Comparison of ENCODE assay signal across 18 mouse cellular contexts in the genomic region with DNA sequence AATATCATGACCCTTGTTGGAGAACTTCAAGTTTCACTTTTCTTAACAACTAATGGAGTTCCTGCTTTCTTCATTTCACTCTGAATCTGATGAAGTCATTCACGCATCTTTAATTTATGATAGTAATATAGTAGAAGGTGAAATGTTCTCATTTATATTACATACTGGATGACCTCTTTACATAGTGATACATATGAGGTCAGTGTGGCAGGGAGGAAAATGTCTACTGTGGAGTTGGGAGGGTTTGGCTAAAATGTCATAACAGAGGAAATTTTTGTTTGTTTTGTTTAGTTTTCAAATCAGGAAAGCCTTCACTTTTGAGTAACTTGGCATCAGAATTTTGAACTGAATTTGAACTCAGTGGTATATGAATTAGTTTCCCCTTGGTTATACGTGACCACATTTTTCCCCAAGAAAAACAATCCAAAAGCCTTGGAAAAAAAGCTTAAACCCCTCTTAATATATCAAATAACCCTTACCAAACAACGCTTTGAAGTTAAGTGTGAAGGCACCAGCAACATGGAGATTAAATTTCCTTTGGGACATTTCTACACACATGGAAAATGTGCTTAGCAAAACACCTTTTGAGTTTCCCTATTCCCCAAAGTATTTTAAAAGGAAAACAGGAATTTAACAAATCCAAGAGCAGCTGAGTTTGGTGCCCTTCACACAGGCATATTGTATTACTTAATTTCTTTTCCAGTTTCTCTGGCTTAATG.
"Had no signal": no experiment of that assay in that cellular context is flagged by ENCODE, and none has a peak within 500 bp of the region (broad histone marks: within the 10 kb centered on the region; RNA-seq: fewer than 3 reads in every experiment).

No protein-coding gene starts in this region.

- H3K9me3 ChIP-seq: liver, embryonic 12.5 days; liver, embryonic 15.5 days; lung, embryonic 15.5 days had no signal

- H3K4me2 ChIP-seq: liver, embryonic 12.5 days; liver, embryonic 15.5 days; lung, embryonic 15.5 days; midbrain, embryonic 11.5 days had no signal

- H3K4me1 ChIP-seq: liver, embryonic 12.5 days; liver, embryonic 15.5 days; lung, embryonic 15.5 days; megakaryocyte, embryonic 14.5 days had no signal

- ATAC-seq: intestine, postnatal 0 days; liver, embryonic 12.5 days had no signal

- H3K36me3 ChIP-seq: liver, embryonic 12.5 days; liver, embryonic 15.5 days; lung, embryonic 15.5 days had no signal

- H3K27me3 ChIP-seq: liver, embryonic 12.5 days; liver, embryonic 15.5 days; lung, embryonic 15.5 days; megakaryocyte, embryonic 14.5 days had no signal

- H3K27ac ChIP-seq: kidney, postnatal 0 days; liver, embryonic 12.5 days; liver, embryonic 15.5 days; lung, embryonic 15.5 days; stomach, postnatal 0 days had no signal

- H3K4me3 ChIP-seq: liver, embryonic 12.5 days; liver, embryonic 15.5 days; lung, embryonic 15.5 days; megakaryocyte, embryonic 14.5 days had no signal

- DNase-seq: kidney, adult 2 months; kidney, postnatal 25 days; liver; lung, adult 18-20 months; lung, postnatal 10 days; lung, postnatal 36 days; midbrain, embryonic 14.5 days; thymus, adult 2 months; thymus, postnatal 14 days; thymus, postnatal 4 days had no signal

- H3K9ac ChIP-seq: liver, embryonic 12.5 days; liver, embryonic 15.5 days; lung, embryonic 15.5 days had no signal
